Mouse (Mus musculus) heart, embryonic 12.5 days (tissue): Measurements from ENCODE around the gene Cdkal1. TPM values are rescaled to one million over a fixed set of nuclear protein-coding genes. Genes with fewer than 3 reads are reported as not detected.

ENCODE experiments used
- ATAC-seq: fragments of 200-750 bp; cut with Nextera tagmentation; 2 replicates; pipeline ENCODE4 v1.8.0; 2017; ENCODE audit warnings: moderate TSS enrichment, moderate library complexity; ENCODE audit not compliant: insufficient number of reproducible peaks, low FRiP score
- H3K27ac ChIP-seq: fragments of 300-500 bp; sonication (generic); 2 replicates; pipeline ENCODE4 v1.5.1; 2016; ENCODE audit warnings: mild to moderate bottlenecking, moderate library complexity; ENCODE audit not compliant: poor library complexity, severe bottlenecking
- H3K27me3 ChIP-seq: fragments of 300-500 bp; sonication (generic); replicated peaks from 2 replicates; pipeline ENCODE4 v1.6.1; 2016; ENCODE audit warnings: mild to moderate bottlenecking, moderate library complexity
- H3K36me3 ChIP-seq: fragments of 300-500 bp; sonication (generic); 2 replicates; pipeline ENCODE4 v1.6.1; 2016; ENCODE audit warnings: mild to moderate bottlenecking, moderate library complexity
- H3K4me1 ChIP-seq: fragments of 300-500 bp; sonication (generic); replicated peaks from 2 replicates; pipeline ENCODE4 v1.6.1; 2016; ENCODE audit warnings: mild to moderate bottlenecking
- H3K4me2 ChIP-seq: fragments of 300-500 bp; sonication (generic); 2 replicates; pipeline ENCODE4 v1.6.1; 2016; ENCODE audit warnings: mild to moderate bottlenecking, moderate library complexity
- H3K4me3 ChIP-seq: fragments of 300-500 bp; sonication (generic); 2 replicates; pipeline ENCODE4 v1.5.1; 2016; ENCODE audit warnings: mild to moderate bottlenecking
- H3K9ac ChIP-seq: fragments of 300-500 bp; sonication (generic); 2 replicates; pipeline ENCODE4 v1.6.1; 2016; ENCODE audit warnings: mild to moderate bottlenecking, moderate library complexity
- H3K9me3 ChIP-seq: fragments of 300-500 bp; sonication (generic); replicated peaks from 2 replicates; pipeline ENCODE4 v1.6.1; 2016; ENCODE audit warnings: mild to moderate bottlenecking, moderate library complexity
- WGBS: fragments of 180-500 bp; shearing (Covaris S2); methylation state at CpG from one replicate; pipeline ENCODE4 v1.1.7; 2016; 5-methylcytosine and 5-hydroxymethylcytosine counted together
- polyA plus RNA-seq: library from polyadenylated mRNA; unstranded; fragments of >200 nt; fragmentation: Nextera tagmentation; extraction: Ambion mirVana; gene quantifications from 2 replicates; pipeline ENCODE4 v1.2.1, GENCODE M21; 2016

Gene Cdkal1
- polyA plus RNA-seq, 1 experiment from 2014 or later = 25.9 TPM

GRCm38 (mm10) chr13:29248535-29248934 is 606.9 kb downstream of the Cdkal1 start:
- Histone ChIP-seq H3K27ac (no peak overlapping the region), H3K27me3 (no peaks in the 10 kb centered on the region), H3K4me3 (no peak overlapping the region), H3K4me2 (no peak overlapping the region), H3K36me3 (no peaks in the 10 kb centered on the region), H3K9me3 (no peaks in the 10 kb centered on the region), H3K9ac (no peak overlapping the region), H3K4me1 (no peaks in the 10 kb centered on the region)
- no peak for ATAC-seq
- WGBS = 84% methylated on average over 4 of the region's 4 CpGs

GRCm38 (mm10) chr13:29247800-29248199 is 607.7 kb downstream of the Cdkal1 start:
- 48% methylated on average over 3 of the region's 3 CpGs for WGBS
- no peak for ATAC-seq

GRCm38 (mm10) chr13:29235065-29235464 is 620.4 kb downstream of the Cdkal1 start:
- Histone ChIP-seq H3K27me3 (no peaks in the 10 kb centered on the region), H3K4me1 (no peaks in the 10 kb centered on the region), H3K9ac (no peak overlapping the region), H3K27ac (no peak overlapping the region), H3K4me2 (no peak overlapping the region), H3K9me3 (no peaks in the 10 kb centered on the region), H3K36me3 (no peaks in the 10 kb centered on the region), H3K4me3 (no peak overlapping the region)
- ATAC-seq = no peak
- WGBS = 68% methylated on average over 4 of the region's 4 CpGs

More at GRCm38 (mm10) chr13:29247800-29248199, 607.7 kb downstream of the Cdkal1 start:
- no peak overlapping the region for H3K4me2 ChIP-seq
- H3K4me1 ChIP-seq = no peaks in the 10 kb centered on the region
- no peak overlapping the region for H3K4me3 ChIP-seq
- no peaks in the 10 kb centered on the region for H3K9me3 ChIP-seq
- no peaks in the 10 kb centered on the region for H3K36me3 ChIP-seq
- H3K27ac ChIP-seq = no peak overlapping the region
- no peaks in the 10 kb centered on the region for H3K27me3 ChIP-seq
- no peak overlapping the region for H3K9ac ChIP-seq

GRCm38 (mm10) chr13:29234442-29234841 is 621.0 kb downstream of the Cdkal1 start:
- H3K4me1 ChIP-seq = no peaks in the 10 kb centered on the region
- no peak overlapping the region for H3K4me2 ChIP-seq
- WGBS = 72% methylated on average over 4 of the region's 4 CpGs
- H3K27ac ChIP-seq = no peak overlapping the region
- no peak overlapping the region for H3K4me3 ChIP-seq
- no peaks in the 10 kb centered on the region for H3K27me3 ChIP-seq
- H3K36me3 ChIP-seq = no peaks in the 10 kb centered on the region
- no peak overlapping the region for H3K9ac ChIP-seq
- no peak for ATAC-seq
- no peaks in the 10 kb centered on the region for H3K9me3 ChIP-seq

- H3K9ac ChIP-seq = no peak overlapping the region
- ATAC-seq = no peak
- WGBS = 69% methylated on average over 11 of the region's 11 CpGs
- no peaks in the 10 kb centered on the region for H3K36me3 ChIP-seq
- no peak overlapping the region for H3K27ac ChIP-seq
- no peaks in the 10 kb centered on the region for H3K9me3 ChIP-seq
- H3K4me1 ChIP-seq = no peaks in the 10 kb centered on the region
- no peaks in the 10 kb centered on the region for H3K27me3 ChIP-seq
- H3K4me3 ChIP-seq = no peak overlapping the region
- H3K4me2 ChIP-seq = no peak overlapping the region
Measured at GRCm38 (mm10) chr13:29233970-29234369, 621.5 kb downstream of the Cdkal1 start.

- no peaks in the 10 kb centered on the region for H3K9me3 ChIP-seq
- ATAC-seq = no peak
- no peak overlapping the region for H3K27ac ChIP-seq
- H3K9ac ChIP-seq = no peak overlapping the region
- H3K4me3 ChIP-seq = no peak overlapping the region
- H3K4me1 ChIP-seq = no peaks in the 10 kb centered on the region
- 49% methylated on average over 4 of the region's 4 CpGs for WGBS
- H3K27me3 ChIP-seq = no peaks in the 10 kb centered on the region
- H3K36me3 ChIP-seq = no peaks in the 10 kb centered on the region
- no peak overlapping the region for H3K4me2 ChIP-seq
Measured at GRCm38 (mm10) chr13:29232681-29233080, 622.8 kb downstream of the Cdkal1 start.

- Histone ChIP-seq H3K27ac (no peak overlapping the region), H3K9me3 (no peaks in the 10 kb centered on the region), H3K4me1 (peaks cover 5% of the 10 kb centered on the region), H3K27me3 (no peaks in the 10 kb centered on the region), H3K9ac (no peak overlapping the region), H3K36me3 (no peaks in the 10 kb centered on the region), H3K4me2 (no peak overlapping the region), H3K4me3 (no peak overlapping the region)
- WGBS = 74% methylated on average over 5 of the region's 5 CpGs
- no peak for ATAC-seq
Measured at GRCm38 (mm10) chr13:29224815-29225214, 630.7 kb downstream of the Cdkal1 start.

- H3K4me2 ChIP-seq = 0 out of 2 replicates have a peak overlapping the region, but pooled peaks have one; percentile 1
- WGBS = 25% methylated on average over 10 of the region's 10 CpGs
- no peak for ATAC-seq
- peaks cover 4% of the 10 kb centered on the region for H3K9me3 ChIP-seq
- no peaks in the 10 kb centered on the region for H3K36me3 ChIP-seq
- peaks cover 11% of the 10 kb centered on the region for H3K4me1 ChIP-seq
- peak overlapping the region; percentile 58 for H3K27ac ChIP-seq
- H3K9ac ChIP-seq = no peak overlapping the region
- H3K27me3 ChIP-seq = no peaks in the 10 kb centered on the region
- H3K4me3 ChIP-seq = no peak overlapping the region
Measured at GRCm38 (mm10) chr13:29222261-29222838, 633.1 kb downstream of the Cdkal1 start.

GRCm38 (mm10) chr13:29221646-29222045 is 633.8 kb downstream of the Cdkal1 start:
- Histone ChIP-seq H3K36me3 (no peaks in the 10 kb centered on the region), H3K27me3 (no peaks in the 10 kb centered on the region), H3K9me3 (peaks cover 4% of the 10 kb centered on the region), H3K4me1 (peaks cover 11% of the 10 kb centered on the region), H3K9ac (no peak overlapping the region), H3K27ac (no peak overlapping the region), H3K4me3 (no peak overlapping the region), H3K4me2 (no peak overlapping the region)
- ATAC-seq = no peak
- 77% methylated on average over 5 of the region's 5 CpGs for whole genome bisulfite sequencing

GRCm38 (mm10) chr13:29218594-29219230 is 636.8 kb downstream of the Cdkal1 start:
- Histone ChIP-seq H3K27me3 (no peaks in the 10 kb centered on the region), H3K4me2 (no peak overlapping the region), H3K27ac (no peak overlapping the region), H3K4me1 (peaks cover 11% of the 10 kb centered on the region), H3K9ac (no peak overlapping the region), H3K9me3 (peaks cover 4% of the 10 kb centered on the region), H3K4me3 (no peak overlapping the region), H3K36me3 (no peaks in the 10 kb centered on the region)
- no peak for ATAC-seq

- peak; percentile 59; the same call in 1 of the 2 replicates for ATAC-seq
- H3K4me1 ChIP-seq = peaks cover 27% of the 10 kb centered on the region
Measured at GRCm38 (mm10) chr13:29210159-29211021, 645.1 kb downstream of the Cdkal1 start.

More at GRCm38 (mm10) chr13:29210159-29211021, 645.1 kb downstream of the Cdkal1 start:
- WGBS = 2% methylated on average over 27 of the region's 27 CpGs
- Histone ChIP-seq H3K36me3 (no peaks in the 10 kb centered on the region), H3K9me3 (0 out of 2 replicates have a peak, but pooled peaks cover 10% of the 10 kb centered on the region), H3K27me3 (no peaks in the 10 kb centered on the region), H3K27ac (no peak overlapping the region), H3K4me3 (peak overlapping the region; percentile 37), H3K4me2 (peak overlapping the region; percentile 68), H3K9ac (peak overlapping the region; percentile 55)
